Mouse (Mus musculus) 3T3-L1 (cell line): ENCODE results near the gene Gse1.

Experiments
- DNase-seq: peaks from one replicate; pipeline ENCODE4 v3.0.0-alpha.2; 2015; ENCODE audit warnings: low read depth, low spot score

The Gse1 gene

GRCm38 (mm10) chr8:120607460-120607859 lies 379.2 kb downstream of the Gse1 start:
- no peak for DNase-seq

GRCm38 (mm10) chr8:120607885-120608284 lies 379.6 kb downstream of the Gse1 start:
- DNase-seq: peak; percentile 80

- peak; percentile 24 for DNase-seq
These were observed 382.6 kb downstream of the Gse1 start for GRCm38 (mm10) chr8:120610824-120611223.

- DNase-seq: no peak
These were observed 386.2 kb downstream of the Gse1 start for GRCm38 (mm10) chr8:120614491-120614890.

GRCm38 (mm10) chr8:120616663-120617626 lies 388.7 kb downstream of the Gse1 start:
- peak; percentile 54 for DNase-seq

GRCm38 (mm10) chr8:120618110-120618509 lies 389.9 kb downstream of the Gse1 start:
- DNase-seq: peak; percentile 78

- no peak for DNase-seq
These were observed 391.3 kb downstream of the Gse1 start for GRCm38 (mm10) chr8:120619235-120620180.

GRCm38 (mm10) chr8:120620441-120620840 lies 392.2 kb downstream of the Gse1 start:
- DNase-seq: peak; percentile 32

- no peak for DNase-seq
These were observed 393.9 kb downstream of the Gse1 start for GRCm38 (mm10) chr8:120622161-120622560.

- no peak for DNase-seq
These were observed 395.4 kb downstream of the Gse1 start for GRCm38 (mm10) chr8:120623608-120624007.

- DNase-seq: no peak
These were observed 398.2 kb downstream of the Gse1 start for GRCm38 (mm10) chr8:120626461-120626860.

- no peak for DNase-seq
These were observed 399.0 kb downstream of the Gse1 start for GRCm38 (mm10) chr8:120627298-120627697.

- DNase-seq: no peak
These were observed 401.8 kb downstream of the Gse1 start for GRCm38 (mm10) chr8:120630031-120630430.

GRCm38 (mm10) chr8:120630848-120631247 lies 402.6 kb downstream of the Gse1 start:
- DNase-seq: no peak
